Mouse (Mus musculus) heart, adult 2 months (tissue): ENCODE results near the gene Pkd1l2.

ENCODE experiments used
- CTCF ChIP-seq: fragments of 200-600 bp; IDR thresholded peaks from 2 replicates; pipeline ENCODE4 v1.8.1; 2022; ENCODE audit warnings: antibody characterized with exemption, mild to moderate bottlenecking, moderate library complexity
- POLR2A ChIP-seq: fragments of 200-500 bp; IDR thresholded peaks from 2 replicates; pipeline ENCODE4 v1.6.1; 2011; ENCODE audit warnings: mild to moderate bottlenecking, low read depth, low read length, control low read depth; ENCODE audit not compliant: insufficient read depth

DNA sequence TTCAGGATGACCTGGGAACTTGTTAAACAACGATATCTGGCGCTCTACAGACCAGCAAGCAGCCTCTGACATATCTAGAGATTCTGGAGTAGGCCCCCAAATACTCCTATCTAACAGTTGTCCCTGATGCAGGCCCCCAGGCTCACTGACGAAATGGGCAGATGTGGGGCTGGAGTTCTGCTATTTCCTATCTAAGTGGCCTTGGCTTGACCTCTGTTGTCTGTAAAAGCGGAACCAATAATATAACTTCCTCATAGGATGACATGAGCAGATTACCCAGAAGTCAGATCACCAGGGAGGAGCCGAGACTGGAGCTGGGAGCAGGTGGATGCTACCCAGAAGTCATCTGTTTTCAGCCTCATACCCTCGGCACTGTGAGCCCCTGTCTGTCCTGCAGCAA, 27.2 kb downstream of the Pkd1l2 start:
- TF ChIP-seq POLR2A (no peak), CTCF (no peak)
